Mouse (Mus musculus): ENCODE results near the gene Abca8b.
"Not testable (repeated sequence)": the region's sequence is repeated elsewhere in the genome, so short reads cannot be mapped to it uniquely, and the experiment has no call there.

The Abca8b gene

DNA sequence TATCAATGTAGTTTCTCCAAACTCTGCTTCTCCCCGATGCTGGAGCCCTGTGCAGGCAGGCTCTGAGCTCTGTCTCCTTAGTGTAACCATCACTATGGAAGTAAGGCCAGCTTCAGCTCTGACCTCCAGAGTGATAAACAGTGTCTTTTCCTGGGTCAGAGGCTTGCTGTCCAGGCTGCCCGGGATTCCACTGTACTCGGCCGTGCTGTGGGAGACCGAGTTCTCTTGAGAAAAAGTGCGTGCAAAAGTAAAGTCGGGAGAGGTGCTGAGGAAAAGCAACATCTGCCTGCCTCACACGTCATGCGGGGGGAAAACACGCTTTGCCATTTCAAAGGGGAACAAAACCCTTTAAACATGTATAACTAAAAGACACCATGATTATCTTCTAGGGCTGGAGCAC is 79.0 kb downstream of the Abca8b start:
- CTCF ChIA-PET: no interaction called here

GRCm38 (mm10) chr11:109913156-109913555 is 82.5 kb downstream of the Abca8b start:
- CTCF ChIA-PET: not testable (repeated sequence)

- CTCF ChIA-PET: not testable (repeated sequence)
Measured at GRCm38 (mm10) chr11:109912118-109912517, 83.5 kb downstream of the Abca8b start.

DNA sequence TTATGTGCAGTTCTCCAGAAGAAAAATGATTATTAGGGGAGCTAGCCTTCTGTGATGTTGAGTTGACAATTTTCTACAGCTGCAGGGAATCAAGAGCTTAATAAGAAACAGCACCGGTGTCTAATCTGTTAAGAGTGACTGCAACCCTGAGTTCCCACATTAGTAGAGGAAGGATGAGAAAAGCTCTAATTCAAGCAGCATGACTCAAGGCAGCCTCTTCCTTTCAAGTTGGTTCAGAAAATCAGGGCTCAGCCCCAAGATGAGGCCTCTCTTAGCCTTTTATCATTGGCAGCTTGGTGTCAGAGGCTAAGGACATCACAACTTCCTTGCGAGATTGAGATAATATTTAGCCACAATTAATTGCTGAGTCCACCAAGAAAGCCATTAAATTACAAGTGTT is 85.8 kb downstream of the Abca8b start:
- CTCF ChIA-PET: no interaction called here

DNA sequence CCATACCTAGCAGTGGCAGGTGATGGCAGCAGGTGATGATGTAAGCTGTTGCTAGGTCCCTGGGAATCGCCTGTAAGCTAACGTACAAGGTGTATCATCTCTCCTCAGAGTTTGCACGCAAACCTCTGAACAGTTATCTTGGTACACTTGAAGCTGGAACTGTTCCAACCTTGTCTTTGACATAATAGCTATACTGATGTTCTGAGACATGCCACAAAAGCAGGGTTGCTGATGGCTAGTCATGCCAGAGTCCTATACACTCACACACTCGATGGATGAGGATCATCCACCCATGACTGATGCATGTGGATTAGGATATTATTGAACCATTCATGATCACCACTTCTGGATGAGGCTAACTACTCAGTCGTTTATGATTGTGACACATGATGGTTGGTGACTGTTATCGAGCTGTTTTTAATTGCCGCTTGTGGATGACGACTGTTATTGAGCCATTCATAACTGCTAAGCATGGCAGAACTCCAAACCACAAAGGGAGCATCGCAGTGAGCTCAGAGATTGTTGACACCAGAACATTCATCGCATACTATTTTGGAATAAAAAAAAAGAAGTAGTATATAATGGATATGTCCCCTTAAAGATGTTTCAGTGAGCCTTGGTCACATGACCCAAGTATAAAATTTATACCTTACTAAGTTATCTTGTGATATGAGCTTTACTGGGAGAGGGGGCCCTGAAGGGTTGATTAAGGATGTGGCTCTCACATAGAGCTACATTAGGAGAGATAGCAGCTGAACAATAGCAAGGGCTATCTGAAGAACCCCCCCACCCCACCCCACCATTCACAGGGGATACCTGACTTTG is 87.2 kb downstream of the Abca8b start:
- CTCF ChIA-PET: interaction anchor here (0.7 kb wide), 1 partner anchor 238 kb away, joined by 3 read pairs; no protein-coding TSS in a partner anchor

DNA sequence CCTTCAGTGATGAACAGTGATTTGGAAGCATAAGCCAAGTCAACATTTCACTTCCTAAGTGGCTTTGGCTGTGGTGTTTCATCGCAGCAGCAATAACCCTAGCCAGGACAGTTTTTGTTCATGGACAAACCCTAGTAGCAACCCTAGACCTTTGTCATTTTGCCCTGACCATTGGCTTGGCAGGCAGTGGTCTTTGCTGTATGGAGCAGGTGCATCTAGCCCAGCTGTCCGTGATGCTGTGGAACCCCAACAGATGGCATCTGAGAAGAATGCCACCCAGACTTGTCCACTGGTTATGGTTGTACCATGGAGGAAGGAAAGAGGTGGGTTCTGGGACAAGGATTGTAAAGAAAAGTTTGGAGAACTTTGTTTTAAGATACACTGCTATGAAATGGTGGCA is 88.1 kb downstream of the Abca8b start:
- CTCF ChIA-PET: no interaction called here

GRCm38 (mm10) chr11:109902616-109903598 is 92.7 kb downstream of the Abca8b start:
- CTCF ChIA-PET: no interaction called here

DNA sequence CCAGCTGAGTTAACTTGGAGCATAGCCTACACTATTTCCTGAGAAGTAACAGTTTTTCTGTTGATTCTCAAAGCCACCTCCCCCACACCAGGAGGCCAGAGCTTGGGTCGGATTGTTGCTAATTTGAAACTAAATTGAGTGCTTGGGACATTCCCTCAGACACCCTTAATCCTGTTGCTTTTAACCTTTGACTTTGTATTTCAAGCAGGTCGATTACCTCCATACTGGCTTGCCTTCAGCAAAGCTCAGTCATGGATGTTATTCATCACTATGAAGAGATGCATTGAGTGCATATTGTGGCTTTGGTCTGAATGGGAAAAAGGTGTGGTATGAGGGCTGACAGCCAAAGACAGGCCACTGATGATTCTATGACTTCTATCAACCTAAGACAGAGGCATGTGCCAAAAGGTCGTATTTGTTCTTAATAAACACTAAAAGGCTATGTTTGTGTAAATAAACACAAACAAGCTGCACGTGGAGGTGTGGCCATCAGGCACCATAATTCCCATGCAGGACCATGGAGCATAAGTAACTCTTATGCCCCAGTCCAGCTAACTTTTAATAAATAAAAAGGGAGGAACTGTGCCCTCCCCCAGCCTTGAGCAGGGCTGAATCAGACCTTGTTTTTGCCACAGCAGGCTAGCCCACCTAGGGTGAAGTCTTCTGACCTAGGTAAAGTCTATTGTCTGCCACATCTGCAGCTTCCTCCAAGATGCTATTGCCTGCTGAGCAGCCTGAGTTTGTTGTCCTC is 95.0 kb downstream of the Abca8b start:
- CTCF ChIA-PET: no interaction called here

DNA sequence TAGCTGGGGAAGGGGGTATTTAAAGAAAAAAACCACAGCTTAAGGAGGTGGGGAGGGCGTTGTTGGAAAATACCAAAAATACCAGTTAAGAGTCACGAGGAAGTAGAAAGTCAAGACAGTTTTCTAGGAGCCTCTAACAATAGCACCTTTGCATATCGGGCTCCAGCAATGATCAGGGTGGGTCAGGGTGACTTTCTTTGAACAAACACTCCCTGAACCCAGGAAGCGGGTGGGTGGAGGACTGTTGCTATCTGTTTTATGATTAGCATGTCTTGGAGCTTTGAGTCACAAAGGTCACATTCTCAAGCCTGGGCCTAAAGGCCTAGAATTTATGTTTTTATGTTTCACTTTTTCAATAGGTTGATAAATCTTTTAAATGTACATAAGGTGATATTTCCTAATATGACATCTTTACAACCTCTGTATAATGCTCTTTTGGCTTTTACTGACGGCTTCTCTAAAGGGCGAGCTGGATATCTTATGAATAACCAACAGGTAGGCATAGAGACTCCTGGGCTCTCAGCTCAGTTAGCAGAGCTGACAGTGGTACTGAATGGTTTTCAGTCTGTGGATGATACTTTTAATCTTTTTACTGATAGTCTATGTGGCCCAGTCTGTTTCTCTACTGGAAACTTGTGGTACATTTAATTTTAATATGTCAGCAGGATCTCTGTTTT is 96.7 kb downstream of the Abca8b start:
- CTCF ChIA-PET: interaction anchor here (0.6 kb wide), 1 partner anchor 605 kb away, joined by 3 read pairs; no protein-coding TSS in a partner anchor

DNA sequence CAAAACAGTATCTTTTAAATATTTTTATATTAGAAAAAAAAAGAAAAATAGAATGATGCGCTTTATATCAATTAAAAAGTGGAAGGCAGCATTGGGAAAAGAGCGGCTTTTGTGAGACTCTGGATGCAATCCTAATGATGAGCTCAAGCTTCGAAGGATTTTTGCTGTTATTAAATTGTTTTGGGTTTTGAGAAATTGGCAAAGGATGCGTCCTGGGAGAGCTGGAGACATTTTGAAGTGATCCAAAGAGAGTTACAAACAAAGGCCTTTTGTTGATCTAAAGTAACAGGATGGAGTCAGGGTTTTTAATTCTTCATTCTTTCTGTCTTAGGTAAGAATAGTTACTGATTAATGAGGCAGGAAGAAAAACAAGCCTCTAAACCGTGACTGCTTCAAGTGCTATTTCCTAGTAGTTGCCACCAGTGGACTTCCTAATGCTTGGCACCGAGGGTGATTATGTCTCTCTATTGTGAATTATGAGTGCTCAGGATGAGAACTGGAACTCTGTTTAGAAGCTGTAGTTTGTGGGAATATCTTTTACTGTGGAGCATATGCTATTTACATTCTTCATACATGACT is 99.6 kb downstream of the Abca8b start:
- CTCF ChIA-PET: no interaction called here

DNA sequence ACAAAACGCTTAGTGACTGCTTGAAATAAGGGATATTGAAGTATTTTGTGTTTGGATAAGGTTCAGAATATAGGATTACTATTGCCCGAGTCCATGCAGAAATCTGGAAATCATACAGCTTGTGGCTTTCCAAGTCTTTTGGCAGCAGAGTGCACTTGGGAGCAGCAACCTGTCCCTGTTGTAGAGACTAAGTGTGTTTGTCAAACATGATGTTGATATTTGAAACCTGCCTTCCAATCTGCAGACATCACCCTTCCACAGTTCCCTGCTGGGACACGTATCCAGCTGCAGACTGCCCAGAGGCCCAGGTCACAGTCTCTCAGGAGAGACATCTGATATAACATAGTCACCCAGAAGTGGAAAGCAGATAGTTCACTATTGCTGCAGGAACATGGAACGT is 100.1 kb downstream of the Abca8b start:
- CTCF ChIA-PET: no interaction called here

DNA sequence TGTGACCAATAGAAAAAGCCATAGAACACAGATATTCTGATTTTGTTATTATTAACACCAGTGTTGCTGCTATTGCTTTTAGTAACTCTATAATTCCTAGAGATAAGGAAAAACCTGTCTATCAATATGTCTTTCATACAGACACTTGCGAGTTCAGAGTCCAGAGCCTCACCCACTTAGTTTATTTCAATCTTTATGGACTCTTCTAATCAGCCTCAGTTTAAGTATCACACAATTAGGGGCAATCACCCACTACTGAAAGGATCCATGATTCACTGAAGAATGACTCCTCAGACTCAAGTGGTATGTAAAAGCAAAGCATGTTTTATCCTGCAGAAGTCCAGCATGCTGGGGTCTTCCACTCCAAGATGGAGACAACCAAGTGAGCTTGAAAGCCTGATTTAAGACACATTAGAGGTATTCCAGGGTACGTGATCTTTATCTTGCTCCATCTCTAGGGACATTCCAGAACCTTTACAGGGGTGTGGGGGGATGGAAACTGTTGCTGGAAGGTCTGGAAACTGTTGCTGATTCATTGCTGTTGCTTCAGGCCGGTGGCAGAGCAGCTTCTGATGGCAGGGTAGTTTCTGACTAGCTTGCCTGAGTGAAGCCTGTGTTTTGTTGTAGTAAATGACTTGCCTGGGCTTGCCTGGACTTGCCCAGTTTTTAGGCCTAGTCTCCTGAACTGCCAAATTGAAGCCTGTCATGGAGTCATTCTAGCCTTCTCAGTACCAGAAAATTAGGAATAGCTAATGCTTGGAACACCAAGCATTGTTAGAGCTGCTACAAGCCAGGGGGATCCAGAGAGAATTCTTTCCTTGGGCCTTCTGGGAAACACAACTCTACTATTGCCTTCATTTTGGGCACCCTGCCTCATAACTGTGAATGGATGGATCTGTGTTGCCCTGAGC is 101.5 kb downstream of the Abca8b start:
- CTCF ChIA-PET: no interaction called here

- CTCF ChIA-PET: no interaction called here
Measured at GRCm38 (mm10) chr11:109891989-109892386, 103.7 kb downstream of the Abca8b start.

GRCm38 (mm10) chr11:109891371-109891988 is 104.2 kb downstream of the Abca8b start:
- CTCF ChIA-PET: no interaction called here

DNA sequence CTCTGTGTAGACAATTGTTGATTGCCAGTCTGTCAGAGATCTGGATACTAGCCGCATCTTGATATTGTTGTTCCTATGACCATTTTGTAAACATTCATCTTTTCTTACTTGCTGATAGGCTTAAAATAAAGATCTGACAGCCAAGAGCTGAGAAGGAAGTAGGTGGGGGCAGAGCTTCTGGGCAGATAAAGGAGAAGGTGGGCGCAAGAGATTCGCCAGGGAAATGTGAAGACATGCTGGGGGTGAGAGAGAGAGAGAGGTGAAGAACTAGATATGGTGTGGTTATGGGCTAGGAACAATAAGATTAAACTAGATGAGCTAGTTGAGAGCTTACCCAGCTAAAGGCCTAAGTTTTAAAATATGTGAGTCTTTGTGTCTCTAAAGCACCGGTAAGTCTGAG is 106.0 kb downstream of the Abca8b start:
- CTCF ChIA-PET: no interaction called here

GRCm38 (mm10) chr11:109886757-109887156 is 108.9 kb downstream of the Abca8b start:
- CTCF ChIA-PET: no interaction called here

- CTCF ChIA-PET: no interaction called here
Measured at GRCm38 (mm10) chr11:109885521-109885920, 110.1 kb downstream of the Abca8b start.

DNA sequence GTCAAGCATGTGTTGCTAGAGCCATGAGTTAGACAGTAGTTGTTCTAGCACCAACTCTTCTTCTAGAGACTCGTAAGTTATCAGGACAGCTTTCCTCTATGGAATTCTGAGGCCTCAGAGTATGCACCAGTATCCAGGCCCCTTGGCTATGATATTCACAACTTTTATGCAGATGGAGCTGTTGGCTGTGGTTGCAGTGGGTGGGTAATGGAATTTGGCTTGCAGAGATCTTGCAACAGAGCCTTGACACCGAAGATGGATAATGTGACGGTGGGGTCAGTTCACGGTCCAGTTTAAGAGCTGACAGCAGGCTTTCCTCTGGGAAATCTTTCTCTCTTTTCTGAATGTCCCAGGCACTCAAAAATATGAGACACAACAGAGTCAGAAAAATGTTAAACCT is 110.8 kb downstream of the Abca8b start:
- CTCF ChIA-PET: no interaction called here

GRCm38 (mm10) chr11:109884126-109884525 is 111.5 kb downstream of the Abca8b start:
- CTCF ChIA-PET: no interaction called here

Measured in spleen, embryonic (tissue).